Comparison of ENCODE assay signal across 23 mouse cellular contexts in the genomic region with DNA sequence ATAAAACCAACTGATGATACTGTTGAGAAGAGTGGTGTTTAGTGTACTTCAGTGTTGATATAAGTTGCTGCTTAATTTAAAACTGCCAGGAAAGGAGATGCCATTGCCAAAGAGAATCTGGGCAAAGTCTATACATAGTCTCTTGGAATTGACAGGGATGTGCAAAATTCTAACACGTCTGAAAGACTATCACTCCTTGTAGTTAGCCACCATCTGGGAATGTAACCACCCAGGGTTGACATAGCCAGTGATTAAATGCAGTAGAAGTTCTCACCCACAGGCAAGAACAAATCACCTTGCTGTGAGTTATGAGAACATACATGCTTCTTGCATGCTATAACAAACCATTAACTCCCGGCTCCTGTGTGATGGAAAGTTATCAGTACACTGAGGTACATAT.
DNase-seq lines count a peak whose midpoint lies in the region; ATAC-seq and TF ChIP-seq lines count a peak whose summit lies in the region.
"Had no signal": no experiment of that assay in that cellular context is flagged by ENCODE, and none has a peak within 500 bp of the region (broad histone marks: within the 10 kb centered on the region; RNA-seq: fewer than 3 reads in every experiment).

No protein-coding gene starts in this region.

- H3K27ac ChIP-seq in forebrain, postnatal 0 days (ENCODE audit: low read depth, low read length) = no peak overlapping the region
- H3K27ac ChIP-seq in forebrain, embryonic 11.5 days (ENCODE audit: low read depth, low read length) = no peak overlapping the region
- H3K27ac ChIP-seq: embryonic facial prominence, embryonic 10.5 days; embryonic facial prominence, embryonic 12.5 days; forebrain, embryonic 12.5 days had no signal

- no peak overlapping the region for H3K4me3 ChIP-seq in forebrain, postnatal 0 days (ENCODE audit: low read depth, low read length)
- no peak overlapping the region for H3K4me3 ChIP-seq in forebrain, embryonic 11.5 days (ENCODE audit: low read depth, low read length)
- H3K4me3 ChIP-seq: embryonic facial prominence, embryonic 10.5 days; embryonic facial prominence, embryonic 12.5 days; forebrain, embryonic 12.5 days had no signal

- H3K9ac ChIP-seq in forebrain, postnatal 0 days = no peak overlapping the region
- H3K9ac ChIP-seq in forebrain, embryonic 11.5 days (ENCODE audit: low read length) = no peak overlapping the region
- H3K9ac ChIP-seq: embryonic facial prominence, embryonic 12.5 days; forebrain, embryonic 12.5 days had no signal

- no peaks in the 10 kb centered on the region for H3K4me1 ChIP-seq in forebrain, postnatal 0 days (ENCODE audit: insufficient read depth)
- H3K4me1 ChIP-seq in forebrain, embryonic 11.5 days (replicated peaks; ENCODE audit: control insufficient read depth, insufficient read depth, low read length) = no peaks in the 10 kb centered on the region
- H3K4me1 ChIP-seq: embryonic facial prominence, embryonic 10.5 days; embryonic facial prominence, embryonic 12.5 days; forebrain, embryonic 12.5 days had no signal

- no peaks in the 10 kb centered on the region for H3K9me3 ChIP-seq in forebrain, postnatal 0 days (ENCODE audit: low read length)
- no peaks in the 10 kb centered on the region for H3K9me3 ChIP-seq in forebrain, embryonic 11.5 days (ENCODE audit: control insufficient read depth, low read length)
- H3K9me3 ChIP-seq: embryonic facial prominence, embryonic 10.5 days; embryonic facial prominence, embryonic 12.5 days; forebrain, embryonic 12.5 days; G1E had no signal

- peak; percentile 63; the same call in 1 of the 2 replicates for ATAC-seq in forebrain, postnatal 0 days
- ATAC-seq in forebrain, embryonic 11.5 days (replicated peaks; ENCODE audit: low FRiP score) = no peak
- ATAC-seq: CD4-positive, CD25-positive, alpha-beta regulatory T cell, adult 4 months; forebrain, embryonic 14.5 days; forebrain, embryonic 16.5 days; Patski had no signal

- H3K36me3 ChIP-seq in forebrain, postnatal 0 days (ENCODE audit: insufficient read depth) = no peaks in the 10 kb centered on the region
- no peaks in the 10 kb centered on the region for H3K36me3 ChIP-seq in forebrain, embryonic 11.5 days (ENCODE audit: control insufficient read depth, insufficient read depth, low read length)
- H3K36me3 ChIP-seq: embryonic facial prominence, embryonic 10.5 days; embryonic facial prominence, embryonic 12.5 days; forebrain, embryonic 12.5 days; G1E had no signal

- no peak for TF ChIP-seq CTCF in forebrain, postnatal 0 days (IDR thresholded peaks at IDR 0.05; ENCODE audit: low read depth)

- no peaks in the 10 kb centered on the region for H3K27me3 ChIP-seq in forebrain, postnatal 0 days (ENCODE audit: insufficient read depth, low read length)
- no peaks in the 10 kb centered on the region for H3K27me3 ChIP-seq in forebrain, embryonic 11.5 days (ENCODE audit: control insufficient read depth, insufficient read depth, low read length)
- H3K27me3 ChIP-seq: CH12.LX; embryonic facial prominence, embryonic 12.5 days; forebrain, embryonic 12.5 days had no signal

- H3K4me2 ChIP-seq in forebrain, postnatal 0 days (ENCODE audit: low read depth) = no peak overlapping the region
- no peak overlapping the region for H3K4me2 ChIP-seq in forebrain, embryonic 11.5 days (ENCODE audit: low read depth, low read length, severe bottlenecking)
- H3K4me2 ChIP-seq: embryonic facial prominence, embryonic 12.5 days; forebrain, embryonic 12.5 days had no signal

- DNase-seq in forebrain, postnatal 0 days = peak; percentile 27
- no peak for DNase-seq in forebrain, embryonic 11.5 days (ENCODE audit: low spot score)
- DNase-seq in frontal cortex, adult 2 months (ENCODE audit: extremely low spot score in 1 of 2, low spot score in 1 of 2) = peak; percentile 28 to 40
- no peak for DNase-seq in frontal cortex, postnatal 25 days (ENCODE audit: low spot score in 2 of 2)
- DNase-seq in T-cell, adult 2 months (ENCODE audit: low spot score) = no peak
- DNase-seq: adrenal gland, adult 2 months; adrenal gland, postnatal 10 days; adrenal gland, postnatal 25 days; B cell, adult 2 months; cerebellum, adult 11-12 months; cerebellum, adult 2 months; cerebellum, adult 9-10 months; cerebellum, postnatal 10 days; cerebellum, postnatal 25 days had no signal

- WGBS in forebrain, postnatal 0 days = 59% methylated on average over 2 of the region's 2 CpGs
- whole genome bisulfite sequencing in forebrain, embryonic 11.5 days = 92% methylated on average over 2 of the region's 2 CpGs

Comparison
In these comparisons a context has a peak if more than half of its experiments do, and no peak if none do; other contexts are left out.
1. DNase-seq: peak in forebrain, postnatal 0 days (single experiment) and frontal cortex, adult 2 months (2 of 2); none in forebrain, embryonic 11.5 days (single experiment), frontal cortex, postnatal 25 days (0 of 2) and T-cell, adult 2 months (single experiment).